In the genomic region with DNA sequence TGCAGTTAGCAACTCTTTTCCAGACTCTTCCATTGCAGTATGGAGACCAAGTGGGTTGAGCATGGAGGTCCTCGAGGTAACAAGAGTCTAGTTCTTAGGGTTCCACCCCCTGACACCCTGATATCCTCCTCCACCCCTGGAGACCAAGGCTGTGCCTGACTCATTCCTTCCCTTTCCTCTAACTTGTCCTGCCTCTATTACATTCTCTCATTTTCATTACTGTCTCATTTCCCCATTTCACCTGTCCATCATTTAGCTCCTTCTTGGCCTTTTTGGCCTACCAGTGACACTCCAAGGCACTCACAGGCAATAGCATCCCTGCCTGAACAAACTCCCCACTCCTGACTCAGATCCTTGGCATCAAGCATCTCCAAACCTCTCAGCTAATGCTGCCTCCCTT, we compare ENCODE assay signal across 26 mouse cellular contexts.
DNase-seq lines count a peak whose midpoint lies in the region; ATAC-seq lines count a peak whose summit lies in the region.
"Had no signal": no experiment of that assay in that cellular context is flagged by ENCODE, and none has a peak within 500 bp of the region (broad histone marks: within the 10 kb centered on the region; RNA-seq: fewer than 3 reads in every experiment).

No protein-coding gene starts in this region.

- H3K4me3 ChIP-seq in forebrain, embryonic 14.5 days (ENCODE audit: low read depth, low read length) = no peak overlapping the region
- H3K4me3 ChIP-seq: embryonic facial prominence, embryonic 12.5 days; embryonic facial prominence, embryonic 15.5 days; forebrain, embryonic 12.5 days; heart, adult 2 months; heart, embryonic 10.5 days; heart, embryonic 13.5 days; hindbrain, embryonic 12.5 days; hindbrain, embryonic 15.5 days had no signal

- no peaks in the 10 kb centered on the region for H3K9me3 ChIP-seq in forebrain, embryonic 14.5 days (replicated peaks; ENCODE audit: control insufficient read depth, low read length)
- H3K9me3 ChIP-seq: embryonic facial prominence, embryonic 12.5 days; embryonic facial prominence, embryonic 15.5 days; forebrain, embryonic 12.5 days; G1E; heart, embryonic 10.5 days; heart, embryonic 13.5 days; hindbrain, embryonic 12.5 days; hindbrain, embryonic 15.5 days had no signal

- ATAC-seq in granulocyte monocyte progenitor cell, adult 5-6 weeks (replicated peaks; ENCODE audit: poor library complexity, severe bottlenecking) = peak; percentile 62
- no peak for ATAC-seq in forebrain, embryonic 14.5 days
- ATAC-seq: forebrain, embryonic 16.5 days; intestine, postnatal 0 days had no signal

- H3K27me3 ChIP-seq in forebrain, embryonic 14.5 days (replicated peaks; ENCODE audit: control insufficient read depth, insufficient read depth, low read length) = no peaks in the 10 kb centered on the region
- H3K27me3 ChIP-seq: CH12.LX; embryonic facial prominence, embryonic 12.5 days; embryonic facial prominence, embryonic 15.5 days; forebrain, embryonic 12.5 days; heart, embryonic 13.5 days; hindbrain, embryonic 12.5 days; hindbrain, embryonic 15.5 days had no signal

- H3K36me3 ChIP-seq in forebrain, embryonic 14.5 days (ENCODE audit: control insufficient read depth, insufficient read depth, low read length) = no peaks in the 10 kb centered on the region
- H3K36me3 ChIP-seq: embryonic facial prominence, embryonic 12.5 days; forebrain, embryonic 12.5 days; heart, embryonic 10.5 days; heart, embryonic 13.5 days; hindbrain, embryonic 12.5 days; hindbrain, embryonic 15.5 days had no signal

- peak; percentile 4 for DNase-seq in 3T3-L1 (ENCODE audit: low read depth, low spot score)
- DNase-seq in A20 (ENCODE audit: low read depth, low spot score) = peak; percentile 13
- no peak for DNase-seq in spleen, postnatal 14 days (ENCODE audit: low spot score in 2 of 2)
- DNase-seq in forebrain, embryonic 14.5 days (ENCODE audit: low spot score) = no peak
- DNase-seq in gastrocnemius, adult 8-10 months (ENCODE audit: low spot score in 2 of 2) = no peak
- DNase-seq: adrenal gland, adult 2 months; adrenal gland, postnatal 14 days; B cell, adult 2 months; cerebellum, adult 11-12 months; cerebellum, adult 8-10 months; cerebellum, postnatal 10 days; gastrocnemius, postnatal 14 days; heart, adult 2 months; kidney, adult 2 months had no signal

- no peak overlapping the region for H3K9ac ChIP-seq in forebrain, embryonic 14.5 days (ENCODE audit: low read length)
- H3K9ac ChIP-seq: embryonic facial prominence, embryonic 12.5 days; embryonic facial prominence, embryonic 15.5 days; forebrain, embryonic 12.5 days; heart, embryonic 13.5 days; hindbrain, embryonic 12.5 days; hindbrain, embryonic 15.5 days had no signal

- 79% methylated on average over 1 of the region's 1 CpGs for WGBS in forebrain, embryonic 14.5 days

- no peaks in the 10 kb centered on the region for H3K4me1 ChIP-seq in forebrain, embryonic 14.5 days (ENCODE audit: control insufficient read depth, insufficient read depth, low read length)
- H3K4me1 ChIP-seq: embryonic facial prominence, embryonic 12.5 days; embryonic facial prominence, embryonic 15.5 days; forebrain, embryonic 12.5 days; hindbrain, embryonic 12.5 days; hindbrain, embryonic 15.5 days had no signal

- H3K4me2 ChIP-seq in forebrain, embryonic 14.5 days (ENCODE audit: low read length) = no peak overlapping the region
- H3K4me2 ChIP-seq: embryonic facial prominence, embryonic 12.5 days; embryonic facial prominence, embryonic 15.5 days; forebrain, embryonic 12.5 days; heart, embryonic 13.5 days; hindbrain, embryonic 12.5 days; hindbrain, embryonic 15.5 days had no signal

- no peak overlapping the region for H3K27ac ChIP-seq in forebrain, embryonic 14.5 days (ENCODE audit: low read depth, low read length)
- H3K27ac ChIP-seq: embryonic facial prominence, embryonic 12.5 days; embryonic facial prominence, embryonic 15.5 days; forebrain, embryonic 12.5 days; heart, adult 2 months; heart, embryonic 10.5 days; heart, embryonic 13.5 days; hindbrain, embryonic 12.5 days; hindbrain, embryonic 15.5 days had no signal

Comparison
In these comparisons a context has a peak if more than half of its experiments do, and no peak if none do; other contexts are left out.
1. DNase-seq: peak in 3T3-L1 (single experiment) and A20 (single experiment); none in spleen, postnatal 14 days (0 of 2), forebrain, embryonic 14.5 days (single experiment) and gastrocnemius, adult 8-10 months (0 of 2).